Mouse (Mus musculus) heart, adult 2 months (tissue): ENCODE results near the gene Top3a. TPM values are rescaled to one million over a fixed set of nuclear protein-coding genes. Genes with fewer than 3 reads are reported as not detected.

ENCODE experiments used
- DNase-seq, 2 experiments: peaks; one replicate each; pipeline ENCODE4 v3.0.0; 2021
- H3K27ac ChIP-seq: fragments of 200-600 bp; 2 replicates; pipeline ENCODE4 v1.8.1; 2022
- H3K27me3 ChIP-seq: fragments of 200-500 bp; 2 replicates; pipeline ENCODE4 v1.6.1; 2012; ENCODE audit warnings: mild to moderate bottlenecking, low read length, inconsistent platforms, mixed read lengths; ENCODE audit not compliant: control insufficient read depth, insufficient read depth
- H3K36me3 ChIP-seq: fragments of 200-500 bp; 2 replicates; pipeline ENCODE4 v1.6.1; 2012; ENCODE audit warnings: low read length, inconsistent platforms; ENCODE audit not compliant: control insufficient read depth, insufficient read depth
- H3K4me1 ChIP-seq: fragments of 200-500 bp; 2 replicates; pipeline ENCODE4 v1.6.1; 2011; ENCODE audit warnings: low read length; ENCODE audit not compliant: control insufficient read depth, insufficient read depth
- H3K4me3 ChIP-seq: fragments of 200-600 bp; 2 replicates; pipeline ENCODE4 v1.8.1; 2022
- H3K79me2 ChIP-seq: fragments of 200-500 bp; replicated peaks from 2 replicates; pipeline ENCODE4 v1.6.1; 2012; ENCODE audit warnings: mild to moderate bottlenecking, inconsistent platforms, low read length, moderate library complexity, mixed read lengths; ENCODE audit not compliant: control insufficient read depth, insufficient read depth
- H3K9ac ChIP-seq: fragments of 200-500 bp; 2 replicates; pipeline ENCODE4 v1.6.1; 2012; ENCODE audit warnings: low read depth, mild to moderate bottlenecking, control low read depth, inconsistent platforms, low read length, mixed read lengths
- CTCF ChIP-seq: fragments of 200-600 bp; IDR thresholded peaks from 2 replicates; pipeline ENCODE4 v1.8.1; 2022; ENCODE audit warnings: antibody characterized with exemption, mild to moderate bottlenecking, moderate library complexity
- EP300 ChIP-seq: fragments of 200-500 bp; IDR thresholded peaks from 2 replicates; pipeline ENCODE4 v1.6.1; 2011; ENCODE audit warnings: low read depth, low read length, control low read depth; ENCODE audit not compliant: insufficient read depth
- POLR2A ChIP-seq: fragments of 200-500 bp; IDR thresholded peaks from 2 replicates; pipeline ENCODE4 v1.6.1; 2011; ENCODE audit warnings: mild to moderate bottlenecking, low read depth, low read length, control low read depth; ENCODE audit not compliant: insufficient read depth
- WGBS: fragments of 180-500 bp; shearing (Covaris S2); methylation state at CpG from one replicate; pipeline ENCODE4 v1.1.7; 2018; 5-methylcytosine and 5-hydroxymethylcytosine counted together
- intact Hi-C: fragments of 180-260 bp; cut with DNase I; formaldehyde crosslinking; loops from one replicate; pipeline ENCODE4 v1.15.1; 2025
- microRNA-seq, 2 experiments: library from miRNA; unstranded; fragments of <30 nt; microRNA quantifications; one replicate each; pipeline ENCODE4 v1.2.0; 2021
- polyA plus RNA-seq: library from polyadenylated mRNA; depleted of rRNA; stranded (reverse); fragments of >200 nt; gene quantifications from 2 replicates; pipeline ENCODE4 v1.2.3, GENCODE M21; 2012; rRNA removed
- total RNA-seq, 2 experiments: library from RNA; stranded (reverse); gene quantifications; 2 replicates each; pipeline ENCODE4 v1.2.3; 2021

Gene Top3a
- total and polyA plus RNA-seq, 3 experiments: 3.4 to 4.6 (median 3.7) TPM

GRCm38 (mm10) chr11:60697561-60697960 lies 79.6 kb downstream of the Top3a start:
- WGBS: 62% methylated on average over 2 of the region's 2 CpGs
- intact Hi-C loops: loop anchor here (1.0 to 5.0 kb wide), 2 partner anchors 132 to 230 kb away; no protein-coding TSS in a partner anchor
- no peak for DNase-seq

GRCm38 (mm10) chr11:60696165-60696564 lies 81.0 kb downstream of the Top3a start:
- no peaks in the 10 kb centered on the region for H3K36me3 ChIP-seq
- H3K9ac ChIP-seq: no peak overlapping the region
- H3K27ac ChIP-seq: no peak overlapping the region
- no peak for DNase-seq
- no peaks in the 10 kb centered on the region for H3K27me3 ChIP-seq
- 71% methylated on average over 1 of the region's 1 CpGs for WGBS
- no peak for TF ChIP-seq EP300
- TF ChIP-seq CTCF: peak; percentile 24; the same call in 1 of the 2 replicates
- peaks cover 4% of the 10 kb centered on the region for H3K4me1 ChIP-seq
- H3K4me3 ChIP-seq: no peak overlapping the region
- no peaks in the 10 kb centered on the region for H3K79me2 ChIP-seq
- intact Hi-C loops: loop anchor here (5.0 kb wide), 1 partner anchor 231 kb away; no protein-coding TSS in a partner anchor

More at GRCm38 (mm10) chr11:60697561-60697960, 79.6 kb downstream of the Top3a start:
- Histone ChIP-seq H3K9ac (no peak overlapping the region), H3K36me3 (no peaks in the 10 kb centered on the region), H3K27ac (peak overlapping the region; percentile 84; the same call in 1 of the 2 replicates), H3K27me3 (no peaks in the 10 kb centered on the region), H3K4me3 (no peak overlapping the region), H3K4me1 (peaks cover 4% of the 10 kb centered on the region), H3K79me2 (no peaks in the 10 kb centered on the region)
- TF ChIP-seq EP300 (no peak), POLR2A (no peak), CTCF (peak; percentile 75)

Small RNAs within 50 kb of the gene (microRNA-seq; reads per million reads assigned to microRNA genes)
- 3.9 to 7.3 reads per million in 2 experiments for gene Mir5100

Other genes starting within 250 kb of the Top3a start
- 10 to 100 TPM; 80.1 to 90.3 TPM for gene Alkbh5, start 241.0 kb downstream of the Top3a start, total RNA-seq
- gene Alkbh5, start 241.0 kb downstream of the Top3a start, polyA plus RNA-seq: 24.0 and 36.7 TPM in 2 replicates
- gene Llgl1, start 77.6 kb downstream of the Top3a start, total RNA-seq: 10 to 100 TPM; 11.1 TPM
- 23.5 and 25.9 TPM in 2 replicates for gene Llgl1, start 77.6 kb downstream of the Top3a start, polyA plus RNA-seq
- gene Flii, start 50.1 kb downstream of the Top3a start, total RNA-seq: 100 to 1,000 TPM; 127 to 130 TPM
- 152 and 168 TPM in 2 replicates for gene Flii, start 50.1 kb downstream of the Top3a start, polyA plus RNA-seq
- 10 to 100 TPM; 31.1 to 36.2 TPM for gene Mief2, start 49.0 kb downstream of the Top3a start, total RNA-seq
- 34.8 and 42.2 TPM in 2 replicates for gene Mief2, start 49.0 kb downstream of the Top3a start, polyA plus RNA-seq
- gene Smcr8, start 159 bp upstream of the Top3a start, total RNA-seq: 10 to 100 TPM; 13.9 to 15.3 TPM
- 6.0 and 9.7 TPM in 2 replicates for gene Smcr8, start 159 bp upstream of the Top3a start, polyA plus RNA-seq
- 10 to 100 TPM in 1 of 2 experiments, 1 to 10 TPM in 1; 8.4 to 10.5 TPM for gene Shmt1, start 34.4 kb upstream of the Top3a start, total RNA-seq
- gene Shmt1, start 34.4 kb upstream of the Top3a start, polyA plus RNA-seq: 7.4 TPM in 2 replicates
- gene Dhrs7b, start 53.3 kb upstream of the Top3a start, total RNA-seq: 10 to 100 TPM; 20.6 to 21.0 TPM
- gene Dhrs7b, start 53.3 kb upstream of the Top3a start, polyA plus RNA-seq: 14.4 and 22.1 TPM in 2 replicates
- gene Tmem11, start 101.9 kb upstream of the Top3a start, total RNA-seq: 10 to 100 TPM; 28.3 to 31.4 TPM
- 59.6 and 66.7 TPM in 2 replicates for gene Tmem11, start 101.9 kb upstream of the Top3a start, polyA plus RNA-seq
- 10 to 100 TPM; 11.4 to 13.4 TPM for gene Natd1, start 137.4 kb upstream of the Top3a start, total RNA-seq
- gene Natd1, start 137.4 kb upstream of the Top3a start, polyA plus RNA-seq: 15.6 and 20.0 TPM in 2 replicates
- gene Map2k3, start 154.7 kb upstream of the Top3a start, total RNA-seq: 10 to 100 TPM; 71.1 to 79.3 TPM
- gene Map2k3, start 154.7 kb upstream of the Top3a start, polyA plus RNA-seq: 56.5 and 56.7 TPM in 2 replicates
- 10 to 100 TPM; 26.7 to 35.7 TPM for gene Kcnj12, start 245.2 kb upstream of the Top3a start, total RNA-seq
- 29.5 and 42.6 TPM in 2 replicates for gene Kcnj12, start 245.2 kb upstream of the Top3a start, polyA plus RNA-seq